Mouse (Mus musculus): ENCODE measurements at regions not wholly inside any gene's neighbourhood (a gene's known extent, or its start where the extent isn't known, plus 50 kb on each side); places are given as distances from the start of the nearest gene placed in this dataset.

GRCm38 (mm10) chr12:56046050-56046449 is 209.9 kb downstream of the Brms1l start:
- H3K4me1 ChIP-seq = no peaks in the 10 kb centered on the region
- H3K36me3 ChIP-seq (replicated peaks) = no peaks in the 10 kb centered on the region
- 92% methylated on average over 3 of the region's 3 CpGs for WGBS
- peaks cover 5% of the 10 kb centered on the region; the same call in 1 of the 2 replicates for H3K9me3 ChIP-seq
- H3K27ac ChIP-seq (replicated peaks) = no peak overlapping the region
- H3K4me3 ChIP-seq = no peak overlapping the region
- no peaks in the 10 kb centered on the region for H3K27me3 ChIP-seq (replicated peaks; ENCODE audit: low read depth, poor library complexity, severe bottlenecking)
- no peak for DNase-seq (ENCODE audit: low spot score)

GRCm38 (mm10) chr12:56020954-56021514 is 184.9 kb downstream of the Brms1l start:
- H3K27ac ChIP-seq (replicated peaks) = no peak overlapping the region
- DNase-seq (ENCODE audit: low spot score) = peak; percentile 18
- WGBS = 19% methylated on average over 7 of the region's 7 CpGs

GRCm38 (mm10) chr12:56020547-56020946 is 184.4 kb downstream of the Brms1l start:
- WGBS = 30% methylated on average over 1 of the region's 1 CpGs
- peaks cover 13% of the 10 kb centered on the region for H3K4me1 ChIP-seq
- no peaks in the 10 kb centered on the region for H3K27me3 ChIP-seq (replicated peaks; ENCODE audit: low read depth, poor library complexity, severe bottlenecking)
- H3K27ac ChIP-seq (replicated peaks) = no peak overlapping the region
- DNase-seq (ENCODE audit: low spot score) = no peak
- no peak overlapping the region for H3K4me3 ChIP-seq
- no peaks in the 10 kb centered on the region for H3K36me3 ChIP-seq (replicated peaks)
- no peaks in the 10 kb centered on the region for H3K9me3 ChIP-seq

More at GRCm38 (mm10) chr12:56020954-56021514, 184.9 kb downstream of the Brms1l start:
- Histone ChIP-seq H3K4me3 (no peak overlapping the region), H3K9me3 (no peaks in the 10 kb centered on the region), H3K36me3 (replicated peaks) (no peaks in the 10 kb centered on the region), H3K27me3 (replicated peaks; ENCODE audit: low read depth, poor library complexity, severe bottlenecking) (no peaks in the 10 kb centered on the region), H3K4me1 (peaks cover 13% of the 10 kb centered on the region)

- H3K27me3 ChIP-seq (replicated peaks; ENCODE audit: low read depth, poor library complexity, severe bottlenecking) = no peaks in the 10 kb centered on the region
- no peaks in the 10 kb centered on the region for H3K9me3 ChIP-seq
- no peak for DNase-seq (ENCODE audit: low spot score)
- no peak overlapping the region for H3K4me3 ChIP-seq
- no peaks in the 10 kb centered on the region for H3K36me3 ChIP-seq (replicated peaks)
- H3K4me1 ChIP-seq = peaks cover 4% of the 10 kb centered on the region
- no peak overlapping the region for H3K27ac ChIP-seq (replicated peaks)
- 69% methylated on average over 4 of the region's 4 CpGs for WGBS
Measured at GRCm38 (mm10) chr12:56009976-56010375, 173.9 kb downstream of the Brms1l start.

GRCm38 (mm10) chr12:56005846-56006245 is 169.7 kb downstream of the Brms1l start:
- H3K4me1 ChIP-seq = peaks cover 19% of the 10 kb centered on the region
- 68% methylated on average over 4 of the region's 4 CpGs for WGBS
- H3K27me3 ChIP-seq (replicated peaks; ENCODE audit: low read depth, poor library complexity, severe bottlenecking) = no peaks in the 10 kb centered on the region
- DNase-seq (ENCODE audit: low spot score) = no peak
- no peak overlapping the region for H3K27ac ChIP-seq (replicated peaks)
- H3K36me3 ChIP-seq (replicated peaks) = no peaks in the 10 kb centered on the region
- no peaks in the 10 kb centered on the region for H3K9me3 ChIP-seq
- H3K4me3 ChIP-seq = no peak overlapping the region

- Histone ChIP-seq H3K27ac (replicated peaks) (no peak overlapping the region), H3K27me3 (replicated peaks; ENCODE audit: low read depth, poor library complexity, severe bottlenecking) (no peaks in the 10 kb centered on the region)
- 11% methylated on average over 6 of the region's 6 CpGs for WGBS
Measured at GRCm38 (mm10) chr12:56005321-56005720, 169.2 kb downstream of the Brms1l start.

GRCm38 (mm10) chr12:56004479-56004878 is 168.4 kb downstream of the Brms1l start:
- WGBS = 27% methylated on average over 4 of the region's 4 CpGs
- H3K4me3 ChIP-seq = no peak overlapping the region

More at GRCm38 (mm10) chr12:56005321-56005720, 169.2 kb downstream of the Brms1l start:
- no peaks in the 10 kb centered on the region for H3K9me3 ChIP-seq
- DNase-seq (ENCODE audit: low spot score) = peak; percentile 38
- no peaks in the 10 kb centered on the region for H3K36me3 ChIP-seq (replicated peaks)
- H3K4me3 ChIP-seq = no peak overlapping the region
- peaks cover 19% of the 10 kb centered on the region for H3K4me1 ChIP-seq

GRCm38 (mm10) chr12:56003561-56003960 is 167.4 kb downstream of the Brms1l start:
- WGBS = 79% methylated on average over 8 of the region's 8 CpGs
- Histone ChIP-seq H3K4me3 (no peak overlapping the region), H3K36me3 (replicated peaks) (no peaks in the 10 kb centered on the region), H3K9me3 (no peaks in the 10 kb centered on the region), H3K4me1 (peaks cover 19% of the 10 kb centered on the region), H3K27ac (replicated peaks) (no peak overlapping the region), H3K27me3 (replicated peaks; ENCODE audit: low read depth, poor library complexity, severe bottlenecking) (no peaks in the 10 kb centered on the region)
- DNase-seq (ENCODE audit: low spot score) = no peak

More at GRCm38 (mm10) chr12:56004479-56004878, 168.4 kb downstream of the Brms1l start:
- Histone ChIP-seq H3K36me3 (replicated peaks) (no peaks in the 10 kb centered on the region), H3K4me1 (peaks cover 19% of the 10 kb centered on the region), H3K9me3 (no peaks in the 10 kb centered on the region), H3K27me3 (replicated peaks; ENCODE audit: low read depth, poor library complexity, severe bottlenecking) (no peaks in the 10 kb centered on the region), H3K27ac (replicated peaks) (no peak overlapping the region)
- DNase-seq (ENCODE audit: low spot score) = no peak

- H3K36me3 ChIP-seq (replicated peaks) = no peaks in the 10 kb centered on the region
- no peak overlapping the region for H3K4me3 ChIP-seq
- DNase-seq (ENCODE audit: low spot score) = no peak
- no peaks in the 10 kb centered on the region for H3K9me3 ChIP-seq
- no peak overlapping the region for H3K27ac ChIP-seq (replicated peaks)
- no peaks in the 10 kb centered on the region for H3K4me1 ChIP-seq
- 71% methylated on average over 3 of the region's 3 CpGs for WGBS
- H3K27me3 ChIP-seq (replicated peaks; ENCODE audit: low read depth, poor library complexity, severe bottlenecking) = no peaks in the 10 kb centered on the region
Measured at GRCm38 (mm10) chr12:55996585-55997377, 160.7 kb downstream of the Brms1l start.

- WGBS = 71% methylated on average over 11 of the region's 11 CpGs
- H3K4me1 ChIP-seq = no peaks in the 10 kb centered on the region
- no peaks in the 10 kb centered on the region for H3K27me3 ChIP-seq (replicated peaks; ENCODE audit: low read depth, poor library complexity, severe bottlenecking)
- H3K36me3 ChIP-seq (replicated peaks) = no peaks in the 10 kb centered on the region
- no peak for DNase-seq (ENCODE audit: low spot score)
- no peak overlapping the region for H3K27ac ChIP-seq (replicated peaks)
- H3K9me3 ChIP-seq = no peaks in the 10 kb centered on the region
- no peak overlapping the region for H3K4me3 ChIP-seq
Measured at GRCm38 (mm10) chr12:55983565-55984351, 147.6 kb downstream of the Brms1l start.

- WGBS = 68% methylated on average over 3 of the region's 3 CpGs
- Histone ChIP-seq H3K36me3 (replicated peaks) (no peaks in the 10 kb centered on the region), H3K9me3 (no peaks in the 10 kb centered on the region), H3K27ac (replicated peaks) (no peak overlapping the region), H3K4me3 (no peak overlapping the region), H3K4me1 (no peaks in the 10 kb centered on the region), H3K27me3 (replicated peaks; ENCODE audit: low read depth, poor library complexity, severe bottlenecking) (no peaks in the 10 kb centered on the region)
- DNase-seq (ENCODE audit: low spot score) = no peak
Measured at GRCm38 (mm10) chr12:55983128-55983527, 147.0 kb downstream of the Brms1l start.

- WGBS = 73% methylated on average over 3 of the region's 3 CpGs
Measured at GRCm38 (mm10) chr12:55974262-55974661, 138.1 kb downstream of the Brms1l start.

More at GRCm38 (mm10) chr12:55974262-55974661, 138.1 kb downstream of the Brms1l start:
- no peaks in the 10 kb centered on the region for H3K27me3 ChIP-seq (replicated peaks; ENCODE audit: low read depth, poor library complexity, severe bottlenecking)
- H3K9me3 ChIP-seq = no peaks in the 10 kb centered on the region
- H3K36me3 ChIP-seq (replicated peaks) = no peaks in the 10 kb centered on the region
- H3K27ac ChIP-seq (replicated peaks) = no peak overlapping the region
- H3K4me1 ChIP-seq = no peaks in the 10 kb centered on the region
- no peak overlapping the region for H3K4me3 ChIP-seq
- no peak for DNase-seq (ENCODE audit: low spot score)
